Mouse (Mus musculus) embryonic facial prominence, embryonic 15.5 days (tissue): ENCODE results near the gene Ctdnep1. TPM values are rescaled to one million over a fixed set of nuclear protein-coding genes. Genes with fewer than 3 reads are reported as not detected.

ENCODE experiments used
- ATAC-seq: fragments of 200-750 bp; cut with Nextera tagmentation; 2 replicates; pipeline ENCODE4 v1.8.0; 2017; ENCODE audit warnings: low read depth, moderate TSS enrichment; ENCODE audit not compliant: insufficient number of reproducible peaks, low FRiP score, low TSS enrichment
- H3K27ac ChIP-seq: fragments of 300-500 bp; sonication (generic); replicated peaks from 2 replicates; pipeline ENCODE4 v1.5.1; 2015; ENCODE audit warnings: mild to moderate bottlenecking, inconsistent platforms
- H3K27me3 ChIP-seq: fragments of 300-500 bp; sonication (generic); 2 replicates; pipeline ENCODE4 v1.6.1; 2015; ENCODE audit warnings: inconsistent platforms
- H3K36me3 ChIP-seq: fragments of 300-500 bp; sonication (generic); 2 replicates; pipeline ENCODE4 v1.6.1; 2015; ENCODE audit warnings: mild to moderate bottlenecking, inconsistent platforms
- H3K4me1 ChIP-seq: fragments of 300-500 bp; sonication (generic); 2 replicates; pipeline ENCODE4 v1.6.1; 2015; ENCODE audit warnings: inconsistent platforms
- H3K4me2 ChIP-seq: fragments of 300-500 bp; sonication (generic); replicated peaks from 2 replicates; pipeline ENCODE4 v1.6.1; 2015; ENCODE audit warnings: mild to moderate bottlenecking, inconsistent platforms
- H3K4me3 ChIP-seq: fragments of 300-500 bp; sonication (generic); replicated peaks from 2 replicates; pipeline ENCODE4 v1.5.1; 2015; ENCODE audit warnings: mild to moderate bottlenecking, inconsistent platforms
- H3K9ac ChIP-seq: fragments of 300-500 bp; sonication (generic); 2 replicates; pipeline ENCODE4 v1.6.1; 2015; ENCODE audit warnings: inconsistent platforms
- H3K9me3 ChIP-seq: fragments of 300-500 bp; sonication (generic); replicated peaks from 2 replicates; pipeline ENCODE4 v1.6.1; 2016; ENCODE audit warnings: inconsistent platforms
- WGBS: fragments of 180-500 bp; shearing (Covaris S2); methylation state at CpG from one replicate; pipeline ENCODE4 v1.1.7; 2015; 5-methylcytosine and 5-hydroxymethylcytosine counted together
- polyA plus RNA-seq: library from polyadenylated mRNA; unstranded; fragments of >200 nt; fragmentation: Nextera tagmentation; extraction: Ambion mirVana; gene quantifications from 2 replicates; pipeline ENCODE4 v1.2.1, GENCODE M21; 2015

The Ctdnep1 gene
- polyA plus RNA-seq, 1 experiment from 2014 or later = 31.6 TPM

GRCm38 (mm10) chr11:70020731-70021263 lies 39.8 kb downstream of the Ctdnep1 start:
- H3K9ac ChIP-seq = no peak overlapping the region
- peaks cover 73% of the 10 kb centered on the region for H3K4me1 ChIP-seq
- under 1% methylated on average over 8 of the region's 8 CpGs for WGBS
- peak; percentile 76 for ATAC-seq
- H3K27ac ChIP-seq = peak overlapping the region; percentile 92
- H3K4me3 ChIP-seq = peak overlapping the region; percentile 54
- H3K9me3 ChIP-seq = no peaks in the 10 kb centered on the region
- no peaks in the 10 kb centered on the region for H3K27me3 ChIP-seq
- H3K36me3 ChIP-seq = no peaks in the 10 kb centered on the region
- peak overlapping the region; percentile 91 for H3K4me2 ChIP-seq

- H3K36me3 ChIP-seq = no peaks in the 10 kb centered on the region
- WGBS = 1% methylated on average over 40 of the region's 40 CpGs
- H3K27ac ChIP-seq = peak overlapping the region; percentile 92
- no peak overlapping the region for H3K9ac ChIP-seq
- peak overlapping the region; percentile 91 for H3K4me2 ChIP-seq
- H3K4me1 ChIP-seq = peaks cover 80% of the 10 kb centered on the region
- ATAC-seq = peak; percentile 84
- no peaks in the 10 kb centered on the region for H3K27me3 ChIP-seq
- H3K9me3 ChIP-seq = no peaks in the 10 kb centered on the region
- H3K4me3 ChIP-seq = peak overlapping the region; percentile 54
Observed at GRCm38 (mm10) chr11:70021264-70022132, 40.5 kb downstream of the Ctdnep1 start.

GRCm38 (mm10) chr11:70023481-70024150 lies 42.7 kb downstream of the Ctdnep1 start:
- H3K9ac ChIP-seq = 0 out of 2 replicates have a peak overlapping the region, but pooled peaks have one; percentile 12
- peaks cover 88% of the 10 kb centered on the region for H3K4me1 ChIP-seq
- WGBS = 4% methylated on average over 29 of the region's 29 CpGs
- peak overlapping the region; percentile 37 for H3K4me3 ChIP-seq
- no peak for ATAC-seq
- H3K4me2 ChIP-seq = peak overlapping the region; percentile 56
- no peaks in the 10 kb centered on the region for H3K36me3 ChIP-seq
- H3K9me3 ChIP-seq = no peaks in the 10 kb centered on the region
- H3K27me3 ChIP-seq = no peaks in the 10 kb centered on the region
- H3K27ac ChIP-seq = no peak overlapping the region; the same call in 1 of the 2 replicates

- Histone ChIP-seq H3K4me3 (peak overlapping the region; percentile 37), H3K4me2 (peak overlapping the region; percentile 56), H3K9ac (no peak overlapping the region), H3K27me3 (no peaks in the 10 kb centered on the region), H3K36me3 (no peaks in the 10 kb centered on the region), H3K27ac (no peak overlapping the region; the same call in 1 of the 2 replicates), H3K4me1 (peaks cover 88% of the 10 kb centered on the region), H3K9me3 (no peaks in the 10 kb centered on the region)
- WGBS = 11% methylated on average over 6 of the region's 6 CpGs
- ATAC-seq = no peak
Observed at GRCm38 (mm10) chr11:70024151-70024514, 43.2 kb downstream of the Ctdnep1 start.

- Histone ChIP-seq H3K4me2 (peak overlapping the region; percentile 50), H3K4me3 (peak overlapping the region; percentile 27), H3K4me1 (peaks cover 74% of the 10 kb centered on the region), H3K27ac (peak overlapping the region; percentile 88), H3K9me3 (no peaks in the 10 kb centered on the region), H3K27me3 (no peaks in the 10 kb centered on the region), H3K9ac (no peak overlapping the region), H3K36me3 (peaks cover 13% of the 10 kb centered on the region)
- ATAC-seq = peak; percentile 51
- WGBS = 4% methylated on average over 19 of the region's 19 CpGs
Observed at GRCm38 (mm10) chr11:70026689-70027088, 45.7 kb downstream of the Ctdnep1 start.

GRCm38 (mm10) chr11:70027397-70027796 lies 46.4 kb downstream of the Ctdnep1 start:
- no peaks in the 10 kb centered on the region for H3K9me3 ChIP-seq
- ATAC-seq = no peak
- peaks cover 20% of the 10 kb centered on the region for H3K36me3 ChIP-seq
- peak overlapping the region; percentile 15; the same call in 1 of the 2 replicates for H3K9ac ChIP-seq
- peak overlapping the region; percentile 88 for H3K27ac ChIP-seq
- 34% methylated on average over 7 of the region's 9 CpGs for WGBS
- no peaks in the 10 kb centered on the region for H3K27me3 ChIP-seq
- peak overlapping the region; percentile 50 for H3K4me2 ChIP-seq
- H3K4me3 ChIP-seq = peak overlapping the region; percentile 27
- peaks cover 70% of the 10 kb centered on the region for H3K4me1 ChIP-seq

GRCm38 (mm10) chr11:70028401-70029129 lies 47.6 kb downstream of the Ctdnep1 start:
- Histone ChIP-seq H3K4me3 (peak overlapping the region; percentile 32), H3K4me1 (peaks cover 61% of the 10 kb centered on the region)

GRCm38 (mm10) chr11:70029130-70029801 lies 48.3 kb downstream of the Ctdnep1 start:
- 3% methylated on average over 20 of the region's 20 CpGs for WGBS
- Histone ChIP-seq H3K36me3 (peaks cover 34% of the 10 kb centered on the region), H3K27ac (peak overlapping the region; percentile 88), H3K4me1 (peaks cover 56% of the 10 kb centered on the region), H3K9ac (no peak overlapping the region), H3K9me3 (no peaks in the 10 kb centered on the region), H3K4me3 (peak overlapping the region; percentile 32), H3K4me2 (peak overlapping the region; percentile 50), H3K27me3 (no peaks in the 10 kb centered on the region)
- peak; percentile 85 for ATAC-seq

More at GRCm38 (mm10) chr11:70028401-70029129, 47.6 kb downstream of the Ctdnep1 start:
- H3K4me2 ChIP-seq = peak overlapping the region; percentile 50
- WGBS = 18% methylated on average over 12 of the region's 12 CpGs
- H3K27ac ChIP-seq = peak overlapping the region; percentile 88
- ATAC-seq = 0 out of 2 replicates have a peak, but pooled peaks have one; percentile 11
- no peaks in the 10 kb centered on the region for H3K9me3 ChIP-seq
- H3K36me3 ChIP-seq = peaks cover 31% of the 10 kb centered on the region
- H3K9ac ChIP-seq = no peak overlapping the region
- no peaks in the 10 kb centered on the region for H3K27me3 ChIP-seq

GRCm38 (mm10) chr11:70029829-70030550 lies 49.0 kb downstream of the Ctdnep1 start:
- peak overlapping the region; percentile 32 for H3K4me3 ChIP-seq
- WGBS = 49% methylated on average over 11 of the region's 11 CpGs

More at GRCm38 (mm10) chr11:70029829-70030550, 49.0 kb downstream of the Ctdnep1 start:
- ATAC-seq = no peak
- peak overlapping the region; percentile 88 for H3K27ac ChIP-seq
- peaks cover 50% of the 10 kb centered on the region for H3K4me1 ChIP-seq
- no peak overlapping the region for H3K9ac ChIP-seq
- H3K36me3 ChIP-seq = peaks cover 40% of the 10 kb centered on the region
- peak overlapping the region; percentile 50 for H3K4me2 ChIP-seq
- no peaks in the 10 kb centered on the region for H3K9me3 ChIP-seq
- H3K27me3 ChIP-seq = no peaks in the 10 kb centered on the region
